Mouse (Mus musculus) erythroblast, embryonic 14.5 days (primary cell): ENCODE data around the gene Atp6ap1l. TPM values are rescaled to one million over a fixed set of nuclear protein-coding genes. Genes with fewer than 3 reads are reported as not detected.
"Not testable (repeated sequence)": the region's sequence is repeated elsewhere in the genome, so short reads cannot be mapped to it uniquely, and the experiment has no call there.

ENCODE experiments used
- H3K27me3 ChIP-seq: 2 replicates; pipeline ENCODE4 v1.6.1; 2012; ENCODE audit warnings: inconsistent platforms; ENCODE audit not compliant: control insufficient read depth
- H3K36me3 ChIP-seq: 2 replicates; pipeline ENCODE4 v1.6.1; 2012; ENCODE audit warnings: mild to moderate bottlenecking, inconsistent platforms; ENCODE audit not compliant: control insufficient read depth
- H3K4me1 ChIP-seq: 2 replicates; pipeline ENCODE4 v1.6.1; 2012; ENCODE audit warnings: inconsistent platforms; ENCODE audit not compliant: control insufficient read depth
- H3K4me3 ChIP-seq: replicated peaks from 2 replicates; pipeline ENCODE3; 2012; ENCODE audit warnings: moderate library complexity, mild to moderate bottlenecking, inconsistent platforms
- H3K9me3 ChIP-seq: 2 replicates; pipeline ENCODE4 v1.6.1; 2012; ENCODE audit warnings: low read length, inconsistent platforms, mixed read lengths; ENCODE audit not compliant: control insufficient read depth
- GATA1 ChIP-seq: IDR thresholded peaks from 2 replicates; pipeline ENCODE4 v1.6.1; 2012; ENCODE audit warnings: low read length, inconsistent platforms, mixed read lengths
- TAL1 ChIP-seq: IDR thresholded peaks from 3 replicates; pipeline ENCODE4 v1.6.1; 2012; ENCODE audit warnings: low read length, inconsistent platforms, mixed read lengths
- polyA plus RNA-seq: library from polyadenylated mRNA; stranded (reverse); fragments of >175 nt; gene quantifications from 2 replicates; pipeline ENCODE4 v1.2.3, GENCODE M21; 2012

Atp6ap1l gene
- not detected in 2 replicates for polyA plus RNA-seq

DNA sequence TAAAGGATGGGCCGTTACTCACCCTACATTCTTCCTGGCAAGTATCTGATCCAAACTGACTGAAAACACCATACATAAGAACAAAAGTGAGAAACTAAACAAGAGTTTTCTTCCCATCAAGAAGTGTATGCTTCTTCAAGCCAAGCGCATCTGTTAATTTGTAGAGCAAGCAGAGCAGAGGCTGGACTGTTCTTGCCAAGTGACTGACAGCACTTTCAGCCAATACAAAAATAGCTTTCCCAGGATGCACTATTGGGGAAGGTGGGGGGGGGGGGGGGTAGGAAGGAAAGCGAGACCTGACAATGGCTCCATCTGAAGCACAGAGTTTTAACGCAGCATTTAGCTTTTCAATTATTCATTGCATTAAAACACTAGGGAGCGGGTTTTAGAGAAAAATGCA is at the start of gene Atp6ap1l:
TSS of gene Atp6ap1l (minus strand) at position 180 of the 400 bp plus-strand sequence.
- no peak for TF ChIP-seq TAL1
- no peak for TF ChIP-seq GATA1
- H3K4me1 ChIP-seq = no peaks in the 10 kb centered on the region
- H3K4me3 ChIP-seq = no peak within 1 kb of the TSS
- H3K27me3 ChIP-seq = no peaks in the 10 kb centered on the region
- H3K36me3 ChIP-seq = no peaks in the 10 kb centered on the region
- no peaks in the 10 kb centered on the region for H3K9me3 ChIP-seq

GRCm38 (mm10) chr13:90939600-90939999 is 34.4 kb upstream of the Atp6ap1l start:
- no peaks in the 10 kb centered on the region for H3K27me3 ChIP-seq
- H3K4me1 ChIP-seq = peaks cover 22% of the 10 kb centered on the region
- no peaks in the 10 kb centered on the region for H3K9me3 ChIP-seq
- no peak overlapping the region for H3K4me3 ChIP-seq
- H3K36me3 ChIP-seq = no peaks in the 10 kb centered on the region
- TF ChIP-seq TAL1 (no peak), GATA1 (no peak)

GRCm38 (mm10) chr13:90939192-90939591 is 34.0 kb upstream of the Atp6ap1l start:
- no peak overlapping the region for H3K4me3 ChIP-seq
- peaks cover 22% of the 10 kb centered on the region for H3K4me1 ChIP-seq
- H3K36me3 ChIP-seq = no peaks in the 10 kb centered on the region
- H3K9me3 ChIP-seq = no peaks in the 10 kb centered on the region
- peak; percentile 75 for TF ChIP-seq TAL1
- peak; percentile 80 for TF ChIP-seq GATA1
- H3K27me3 ChIP-seq = no peaks in the 10 kb centered on the region

GRCm38 (mm10) chr13:90935852-90936251 is 30.7 kb upstream of the Atp6ap1l start:
- H3K27me3 ChIP-seq = no peaks in the 10 kb centered on the region
- no peak overlapping the region for H3K4me3 ChIP-seq
- H3K4me1 ChIP-seq = peaks cover 22% of the 10 kb centered on the region
- H3K36me3 ChIP-seq = no peaks in the 10 kb centered on the region
- no peaks in the 10 kb centered on the region for H3K9me3 ChIP-seq
- TF ChIP-seq TAL1 (no peak), GATA1 (no peak)

DNA sequence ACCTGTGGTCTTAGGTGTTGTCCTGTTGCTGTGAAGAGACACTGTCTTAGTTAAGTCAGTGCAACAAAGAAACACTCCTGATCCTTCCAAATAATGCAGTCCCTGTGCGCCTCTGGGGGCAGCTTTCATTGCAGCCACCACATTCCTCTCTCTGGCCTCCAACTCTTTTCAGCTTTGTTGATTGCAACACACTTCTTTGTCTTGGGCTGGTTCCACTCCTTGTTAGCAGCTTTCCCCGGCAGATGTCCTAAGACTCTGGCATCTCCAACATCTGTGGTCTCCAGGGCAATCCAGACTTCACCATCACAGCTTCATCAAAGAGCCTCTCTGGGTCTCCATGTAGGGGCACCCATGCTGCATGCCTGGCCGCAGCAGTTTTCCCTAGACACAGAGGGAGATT is 28.1 kb upstream of the Atp6ap1l start:
- peaks cover 2% of the 10 kb centered on the region for H3K36me3 ChIP-seq
- no peak for TF ChIP-seq TAL1
- no peak for TF ChIP-seq GATA1
- H3K4me1 ChIP-seq = peaks cover under 1% of the 10 kb centered on the region; the same call in 1 of the 2 replicates
- no peaks in the 10 kb centered on the region for H3K27me3 ChIP-seq
- no peak overlapping the region for H3K4me3 ChIP-seq
- no peaks in the 10 kb centered on the region for H3K9me3 ChIP-seq

DNA sequence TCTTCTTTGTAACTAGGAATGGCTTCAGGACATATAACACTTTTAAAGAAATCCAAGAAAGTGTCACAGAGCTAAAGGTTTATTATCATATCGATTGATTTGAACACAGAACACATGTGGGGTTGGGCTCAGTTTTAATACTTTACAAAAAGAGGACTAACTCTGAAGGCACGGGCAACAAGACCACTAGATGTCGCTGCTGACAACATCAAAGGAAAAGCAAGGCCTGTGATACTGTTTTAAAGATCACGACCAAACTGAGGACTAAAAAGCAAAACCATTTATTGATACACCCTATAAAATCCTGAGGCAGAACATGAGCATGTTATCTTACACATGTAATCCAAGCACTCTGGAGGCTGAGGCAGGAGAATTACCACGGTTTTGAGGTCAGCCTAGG is 24.7 kb upstream of the Atp6ap1l start:
- no peaks in the 10 kb centered on the region for H3K27me3 ChIP-seq
- H3K36me3 ChIP-seq = peaks cover 31% of the 10 kb centered on the region
- no peak for TF ChIP-seq GATA1
- no peak for TF ChIP-seq TAL1
- H3K9me3 ChIP-seq = no peaks in the 10 kb centered on the region
- H3K4me3 ChIP-seq = no peak overlapping the region
- peaks cover 5% of the 10 kb centered on the region; the same call in 1 of the 2 replicates for H3K4me1 ChIP-seq

DNA sequence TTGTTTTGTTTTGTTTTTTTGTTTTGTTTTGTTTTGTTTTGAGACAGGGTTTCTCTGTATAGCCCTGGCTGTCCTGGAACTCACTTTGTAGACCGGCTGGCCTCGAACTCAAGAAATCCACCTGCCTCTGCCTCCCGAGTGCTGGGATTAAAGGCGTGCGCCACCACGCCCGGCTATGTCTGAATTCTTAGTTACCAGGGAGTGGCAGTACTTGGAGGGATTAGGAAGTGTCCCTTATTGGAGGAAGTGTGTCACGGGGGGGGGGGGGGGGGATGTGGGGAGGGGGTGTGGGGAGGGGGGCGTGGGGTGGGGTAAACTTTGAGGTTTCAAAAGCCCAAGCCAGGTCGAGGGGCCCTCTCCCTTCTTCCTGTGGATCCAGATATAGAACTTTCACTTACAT is 23.1 kb upstream of the Atp6ap1l start:
- H3K4me1 ChIP-seq, H3K9me3 ChIP-seq, H3K27me3 ChIP-seq, H3K4me3 ChIP-seq: not testable (repeated sequence)
- peaks cover 34% of the 10 kb centered on the region for H3K36me3 ChIP-seq

DNA sequence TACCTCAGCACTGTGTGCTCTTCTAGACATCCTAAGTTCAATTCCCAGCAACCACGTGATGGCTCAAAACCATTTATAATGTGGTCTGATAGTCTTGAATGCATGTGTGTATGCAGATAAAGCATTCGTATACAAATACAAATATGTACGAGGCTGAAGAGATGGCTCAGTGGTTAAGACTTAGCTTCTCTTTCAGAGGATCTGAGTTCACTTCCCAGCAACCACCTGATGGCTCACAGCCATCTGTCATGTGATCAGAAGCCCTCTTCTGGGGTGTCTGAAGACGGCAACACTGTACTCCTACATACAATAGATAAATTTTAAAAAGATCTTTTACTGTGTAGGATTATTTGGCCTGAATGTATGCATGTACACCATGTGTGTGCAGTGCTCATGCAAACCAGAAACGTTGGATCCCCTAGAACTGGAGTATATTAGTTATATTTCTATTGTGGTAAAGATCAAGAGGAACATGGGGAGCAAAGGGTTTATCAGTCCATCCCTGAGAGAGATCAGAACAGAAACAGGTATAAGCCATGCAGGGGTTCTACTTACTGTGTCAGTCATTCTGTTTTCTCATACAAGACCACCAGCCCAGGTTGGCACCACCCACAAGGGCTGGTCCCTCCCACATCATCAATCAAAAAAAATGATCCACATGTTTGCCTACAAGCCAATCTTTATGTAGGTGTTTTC is 21.9 kb upstream of the Atp6ap1l start:
- H3K4me3 ChIP-seq = no peak overlapping the region
- TF ChIP-seq GATA1 (no peak), TAL1 (no peak)
- H3K9me3 ChIP-seq = no peaks in the 10 kb centered on the region
- H3K36me3 ChIP-seq = peaks cover 34% of the 10 kb centered on the region
- H3K4me1 ChIP-seq = peaks cover 13% of the 10 kb centered on the region
- no peaks in the 10 kb centered on the region for H3K27me3 ChIP-seq

DNA sequence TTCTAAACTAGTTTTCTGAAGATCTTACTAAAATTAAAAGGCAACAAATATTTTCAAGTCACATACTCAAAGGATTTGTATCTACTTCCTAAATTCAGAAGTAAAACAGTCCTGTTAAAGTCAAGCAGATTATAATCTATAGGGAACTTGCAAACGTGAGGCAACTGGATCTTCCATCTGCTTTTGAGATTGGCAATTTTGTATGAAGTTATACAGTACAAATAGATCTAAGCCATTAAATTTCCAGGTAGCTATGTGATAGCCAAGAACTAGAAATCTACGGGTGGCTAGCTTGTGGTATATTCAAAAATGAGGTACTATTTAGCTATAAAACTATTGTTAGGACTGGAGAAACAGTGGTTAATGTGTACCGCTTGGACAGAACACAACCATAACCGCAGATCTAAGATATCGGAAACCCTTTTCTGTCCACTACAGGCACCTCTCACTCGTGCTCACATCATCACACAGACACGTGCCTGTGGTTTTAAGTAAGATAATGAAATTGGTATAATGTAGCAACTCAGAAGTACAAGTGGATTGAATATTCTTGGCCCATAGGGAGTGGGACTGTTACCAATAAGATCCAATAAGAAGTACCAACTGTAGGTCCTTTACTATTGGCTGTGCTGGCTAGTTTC is 21.1 kb upstream of the Atp6ap1l start:
- TF ChIP-seq TAL1 = no peak
- no peak for TF ChIP-seq GATA1
- no peak overlapping the region for H3K4me3 ChIP-seq
- H3K4me1 ChIP-seq = peaks cover 13% of the 10 kb centered on the region
- peaks cover 34% of the 10 kb centered on the region for H3K36me3 ChIP-seq
- no peaks in the 10 kb centered on the region for H3K9me3 ChIP-seq
- H3K27me3 ChIP-seq = no peaks in the 10 kb centered on the region

DNA sequence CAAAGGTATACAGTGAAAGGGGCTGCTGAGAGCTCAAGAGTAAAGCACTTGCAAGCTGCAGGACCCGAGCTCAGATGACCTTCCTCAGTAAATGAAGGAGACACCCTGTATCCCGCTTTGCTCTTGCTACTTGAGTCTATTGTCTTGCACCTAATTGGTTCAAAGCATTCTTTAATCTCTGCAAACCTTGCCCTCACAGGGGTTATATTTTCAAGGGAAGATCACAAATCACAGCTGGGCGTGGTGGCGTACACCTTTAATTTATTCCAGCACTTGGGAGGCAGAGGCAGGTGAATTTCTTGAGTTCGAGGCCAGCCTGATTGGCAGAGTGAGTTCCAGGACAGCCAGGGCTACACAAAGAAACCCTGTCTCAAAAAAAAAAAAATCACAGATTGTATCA is 20.0 kb upstream of the Atp6ap1l start:
- H3K4me3 ChIP-seq = no peak overlapping the region
- TF ChIP-seq GATA1 (no peak), TAL1 (no peak)
- no peaks in the 10 kb centered on the region for H3K27me3 ChIP-seq
- peaks cover 13% of the 10 kb centered on the region for H3K4me1 ChIP-seq
- peaks cover 34% of the 10 kb centered on the region for H3K36me3 ChIP-seq
- no peaks in the 10 kb centered on the region for H3K9me3 ChIP-seq
